Mouse (Mus musculus): ENCODE measurements around the gene Myl6. TPM values are rescaled to one million over a fixed set of nuclear protein-coding genes. Genes with fewer than 3 reads are reported as not detected.

The Myl6 gene
- polyA plus RNA-seq, 1 experiment from 2014 or later = 742 TPM

- Histone ChIP-seq H3K27ac (ENCODE audit: low read depth, low read length) (no peak overlapping the region), H3K9me3 (ENCODE audit: control insufficient read depth, low read length) (no peaks in the 10 kb centered on the region), H3K4me3 (ENCODE audit: low read depth, low read length) (no peak overlapping the region; the same call in 1 of the 2 replicates), H3K9ac (ENCODE audit: low read depth, low read length) (no peak overlapping the region), H3K36me3 (ENCODE audit: control insufficient read depth, insufficient read depth, low read length) (no peaks in the 10 kb centered on the region), H3K4me1 (replicated peaks; ENCODE audit: control insufficient read depth, insufficient read depth, low read length) (no peaks in the 10 kb centered on the region), H3K27me3 (ENCODE audit: control insufficient read depth, insufficient read depth, low read length) (no peaks in the 10 kb centered on the region), H3K4me2 (replicated peaks; ENCODE audit: low read depth, low read length) (no peak overlapping the region)
- no peak for DNase-seq (ENCODE audit: low spot score)
- 84% methylated on average over 9 of the region's 9 CpGs for WGBS
- no peak for ATAC-seq (ENCODE audit: low FRiP score)
Measured at GRCm38 (mm10) chr10:128504641-128505370, 10.9 kb upstream of the Myl6 start.

- no peak overlapping the region for H3K4me2 ChIP-seq (replicated peaks; ENCODE audit: low read depth, low read length)
- no peaks in the 10 kb centered on the region for H3K9me3 ChIP-seq (ENCODE audit: control insufficient read depth, low read length)
- H3K4me3 ChIP-seq (ENCODE audit: low read depth, low read length) = no peak overlapping the region
- no peak for ATAC-seq (ENCODE audit: low FRiP score)
- no peaks in the 10 kb centered on the region for H3K36me3 ChIP-seq (ENCODE audit: control insufficient read depth, insufficient read depth, low read length)
- H3K27ac ChIP-seq (ENCODE audit: low read depth, low read length) = no peak overlapping the region
- 87% methylated on average over 3 of the region's 3 CpGs for WGBS
- no peak for DNase-seq (ENCODE audit: low spot score)
- 0 out of 2 replicates have a peak, but pooled peaks cover 3% of the 10 kb centered on the region for H3K4me1 ChIP-seq (replicated peaks; ENCODE audit: control insufficient read depth, insufficient read depth, low read length)
- no peak overlapping the region for H3K9ac ChIP-seq (ENCODE audit: low read depth, low read length)
- no peaks in the 10 kb centered on the region for H3K27me3 ChIP-seq (ENCODE audit: control insufficient read depth, insufficient read depth, low read length)
Measured at GRCm38 (mm10) chr10:128504012-128504411, 10.1 kb upstream of the Myl6 start.

GRCm38 (mm10) chr10:128503532-128503931 is 9.6 kb upstream of the Myl6 start:
- H3K4me3 ChIP-seq (ENCODE audit: low read depth, low read length) = no peak overlapping the region
- H3K9me3 ChIP-seq (ENCODE audit: control insufficient read depth, low read length) = no peaks in the 10 kb centered on the region
- ATAC-seq (ENCODE audit: low FRiP score) = no peak
- no peak overlapping the region for H3K4me2 ChIP-seq (replicated peaks; ENCODE audit: low read depth, low read length)
- H3K36me3 ChIP-seq (ENCODE audit: control insufficient read depth, insufficient read depth, low read length) = no peaks in the 10 kb centered on the region
- no peak overlapping the region for H3K9ac ChIP-seq (ENCODE audit: low read depth, low read length)
- no peak for DNase-seq (ENCODE audit: low spot score)
- 0 out of 2 replicates have a peak, but pooled peaks cover 3% of the 10 kb centered on the region for H3K4me1 ChIP-seq (replicated peaks; ENCODE audit: control insufficient read depth, insufficient read depth, low read length)
- H3K27ac ChIP-seq (ENCODE audit: low read depth, low read length) = no peak overlapping the region
- no peaks in the 10 kb centered on the region for H3K27me3 ChIP-seq (ENCODE audit: control insufficient read depth, insufficient read depth, low read length)
- 76% methylated on average over 8 of the region's 8 CpGs for WGBS

GRCm38 (mm10) chr10:128502341-128502740 is 8.4 kb upstream of the Myl6 start:
- no peaks in the 10 kb centered on the region for H3K9me3 ChIP-seq (ENCODE audit: control insufficient read depth, low read length)
- H3K4me3 ChIP-seq (ENCODE audit: low read depth, low read length) = no peak overlapping the region
- H3K9ac ChIP-seq (ENCODE audit: low read depth, low read length) = no peak overlapping the region
- ATAC-seq (ENCODE audit: low FRiP score) (no peak), DNase-seq (ENCODE audit: low spot score) (no peak)
- H3K4me2 ChIP-seq (replicated peaks; ENCODE audit: low read depth, low read length) = no peak overlapping the region
- H3K4me1 ChIP-seq (replicated peaks; ENCODE audit: control insufficient read depth, insufficient read depth, low read length) = 0 out of 2 replicates have a peak, but pooled peaks cover 3% of the 10 kb centered on the region
- H3K27me3 ChIP-seq (ENCODE audit: control insufficient read depth, insufficient read depth, low read length) = no peaks in the 10 kb centered on the region
- WGBS = 85% methylated on average over 5 of the region's 5 CpGs
- no peak overlapping the region for H3K27ac ChIP-seq (ENCODE audit: low read depth, low read length)
- no peaks in the 10 kb centered on the region for H3K36me3 ChIP-seq (ENCODE audit: control insufficient read depth, insufficient read depth, low read length)

- Histone ChIP-seq H3K27ac (ENCODE audit: low read depth, low read length) (peak overlapping the region; percentile 70), H3K9ac (ENCODE audit: low read depth, low read length) (peak overlapping the region; percentile 61), H3K4me2 (replicated peaks; ENCODE audit: low read depth, low read length) (peak overlapping the region; percentile 69), H3K9me3 (ENCODE audit: control insufficient read depth, low read length) (no peaks in the 10 kb centered on the region), H3K4me1 (replicated peaks; ENCODE audit: control insufficient read depth, insufficient read depth, low read length) (peaks cover 9% of the 10 kb centered on the region), H3K4me3 (ENCODE audit: low read depth, low read length) (peak overlapping the region; percentile 52), H3K36me3 (ENCODE audit: control insufficient read depth, insufficient read depth, low read length) (no peaks in the 10 kb centered on the region; the same call in 1 of the 2 replicates), H3K27me3 (ENCODE audit: control insufficient read depth, insufficient read depth, low read length) (no peaks in the 10 kb centered on the region; the same call in 1 of the 2 replicates)
- peak; percentile 65 for DNase-seq (ENCODE audit: low spot score)
- 3% methylated on average over 21 of the region's 21 CpGs for WGBS
- peak; percentile 43 for ATAC-seq (ENCODE audit: low FRiP score)
Measured at GRCm38 (mm10) chr10:128499116-128499671, 5.2 kb upstream of the Myl6 start.

- Histone ChIP-seq H3K4me1 (replicated peaks; ENCODE audit: control insufficient read depth, insufficient read depth, low read length) (peaks cover 9% of the 10 kb centered on the region), H3K36me3 (ENCODE audit: control insufficient read depth, insufficient read depth, low read length) (no peaks in the 10 kb centered on the region; the same call in 1 of the 2 replicates), H3K4me2 (replicated peaks; ENCODE audit: low read depth, low read length) (peak within 1 kb of the TSS; percentile 69), H3K9ac (ENCODE audit: low read depth, low read length) (peak within 1 kb of the TSS; percentile 61), H3K9me3 (ENCODE audit: control insufficient read depth, low read length) (no peaks in the 10 kb centered on the region), H3K4me3 (ENCODE audit: low read depth, low read length) (peak within 1 kb of the TSS; percentile 52), H3K27ac (ENCODE audit: low read depth, low read length) (peak within 1 kb of the TSS; percentile 70), H3K27me3 (ENCODE audit: control insufficient read depth, insufficient read depth, low read length) (no peaks in the 10 kb centered on the region; the same call in 1 of the 2 replicates)
- DNase-seq (ENCODE audit: low spot score) (peak; percentile 95), ATAC-seq (ENCODE audit: low FRiP score) (peak; percentile 86)
- under 1% methylated on average over 27 of the region's 27 CpGs for WGBS
Measured at GRCm38 (mm10) chr10:128498590-128498989, 4.6 kb upstream of the Myl6 start, which contains the start of gene Myl6b. Gene Myl6b (minus strand): TSS chr10:128498685.

- 43% methylated on average over 6 of the region's 6 CpGs for WGBS
Measured at GRCm38 (mm10) chr10:128497134-128497737, 3.3 kb upstream of the Myl6 start.

GRCm38 (mm10) chr10:128496509-128497077 is 2.6 kb upstream of the Myl6 start:
- Histone ChIP-seq H3K9me3 (ENCODE audit: control insufficient read depth, low read length) (no peaks in the 10 kb centered on the region), H3K4me3 (ENCODE audit: low read depth, low read length) (no peak overlapping the region), H3K4me2 (replicated peaks; ENCODE audit: low read depth, low read length) (no peak overlapping the region; the same call in 1 of the 2 replicates), H3K4me1 (replicated peaks; ENCODE audit: control insufficient read depth, insufficient read depth, low read length) (peaks cover 11% of the 10 kb centered on the region), H3K27me3 (ENCODE audit: control insufficient read depth, insufficient read depth, low read length) (no peaks in the 10 kb centered on the region; the same call in 1 of the 2 replicates), H3K9ac (ENCODE audit: low read depth, low read length) (no peak overlapping the region), H3K27ac (ENCODE audit: low read depth, low read length) (no peak overlapping the region), H3K36me3 (ENCODE audit: control insufficient read depth, insufficient read depth, low read length) (no peaks in the 10 kb centered on the region; the same call in 1 of the 2 replicates)
- DNase-seq (ENCODE audit: low spot score) (no peak), ATAC-seq (ENCODE audit: low FRiP score) (no peak)
- 33% methylated on average over 6 of the region's 6 CpGs for WGBS

More at GRCm38 (mm10) chr10:128497134-128497737, 3.3 kb upstream of the Myl6 start:
- H3K4me1 ChIP-seq (replicated peaks; ENCODE audit: control insufficient read depth, insufficient read depth, low read length) = peaks cover 9% of the 10 kb centered on the region
- H3K4me3 ChIP-seq (ENCODE audit: low read depth, low read length) = no peak overlapping the region
- no peaks in the 10 kb centered on the region; the same call in 1 of the 2 replicates for H3K36me3 ChIP-seq (ENCODE audit: control insufficient read depth, insufficient read depth, low read length)
- H3K27ac ChIP-seq (ENCODE audit: low read depth, low read length) = no peak overlapping the region
- ATAC-seq (ENCODE audit: low FRiP score) = no peak
- no peak overlapping the region for H3K9ac ChIP-seq (ENCODE audit: low read depth, low read length)
- H3K9me3 ChIP-seq (ENCODE audit: control insufficient read depth, low read length) = no peaks in the 10 kb centered on the region
- no peak for DNase-seq (ENCODE audit: low spot score)
- no peak overlapping the region for H3K4me2 ChIP-seq (replicated peaks; ENCODE audit: low read depth, low read length)
- no peaks in the 10 kb centered on the region; the same call in 1 of the 2 replicates for H3K27me3 ChIP-seq (ENCODE audit: control insufficient read depth, insufficient read depth, low read length)

Measured in hindbrain, embryonic 11.5 days (tissue).